Comparison of ENCODE assay signal across 16 mouse cellular contexts in genomic region chr10:58478071-58478578, GRCm38 (mm10).
"Had no signal": no experiment of that assay in that cellular context is flagged by ENCODE, and none has a peak within 500 bp of the region (broad histone marks: within the 10 kb centered on the region; RNA-seq: fewer than 3 reads in every experiment).

No protein-coding gene starts in this region.

- H3K27me3 ChIP-seq: kidney, embryonic 15.5 days; limb, embryonic 15.5 days; liver, embryonic 12.5 days; lung, embryonic 15.5 days; megakaryocyte, embryonic 14.5 days; midbrain, embryonic 15.5 days; neural tube, embryonic 12.5 days had no signal

- ATAC-seq: liver, embryonic 12.5 days; midbrain, embryonic 15.5 days had no signal

- H3K4me3 ChIP-seq: kidney, embryonic 15.5 days; limb, embryonic 15.5 days; liver, embryonic 12.5 days; lung, embryonic 15.5 days; megakaryocyte, embryonic 14.5 days; midbrain, embryonic 15.5 days; neural tube, embryonic 12.5 days had no signal

- DNase-seq: kidney, adult 2 months; kidney, postnatal 14 days; layer of hippocampus, postnatal 36 days; lung, postnatal 14 days; retina, postnatal 1 day; right cerebral cortex, postnatal 14 days; thymus, postnatal 14 days had no signal

- H3K27ac ChIP-seq: kidney, embryonic 15.5 days; limb, embryonic 15.5 days; liver, embryonic 12.5 days; lung, embryonic 15.5 days; macrophage; midbrain, embryonic 15.5 days; neural tube, embryonic 12.5 days had no signal

- H3K4me2 ChIP-seq: kidney, embryonic 15.5 days; limb, embryonic 15.5 days; liver, embryonic 12.5 days; lung, embryonic 15.5 days; midbrain, embryonic 11.5 days; midbrain, embryonic 15.5 days; neural tube, embryonic 12.5 days had no signal

- H3K9ac ChIP-seq: kidney, embryonic 15.5 days; limb, embryonic 15.5 days; liver, embryonic 12.5 days; lung, embryonic 15.5 days; midbrain, embryonic 15.5 days; neural tube, embryonic 12.5 days had no signal

- H3K9me3 ChIP-seq: kidney, embryonic 15.5 days; limb, embryonic 15.5 days; liver, embryonic 12.5 days; lung, embryonic 15.5 days; megakaryocyte, embryonic 14.5 days; midbrain, embryonic 15.5 days; neural tube, embryonic 12.5 days had no signal

- H3K4me1 ChIP-seq: kidney, embryonic 15.5 days; limb, embryonic 15.5 days; liver, embryonic 12.5 days; lung, embryonic 15.5 days; megakaryocyte, embryonic 14.5 days; midbrain, embryonic 15.5 days; neural tube, embryonic 12.5 days had no signal
